Mouse (Mus musculus) liver, embryonic 13.5 days (tissue): ENCODE measurements around the gene Celf6. TPM values are rescaled to one million over a fixed set of nuclear protein-coding genes. Genes with fewer than 3 reads are reported as not detected.

Experiments
- ATAC-seq: fragments of 200-750 bp; cut with Nextera tagmentation; 2 replicates; pipeline ENCODE4 v1.8.0; 2017; ENCODE audit warnings: low read depth, mild to moderate bottlenecking, moderate number of reproducible peaks, moderate library complexity
- DNase-seq: peaks from one replicate; pipeline ENCODE4 v3.0.0; 2022
- H3K27ac ChIP-seq: fragments of 300-500 bp; sonication (generic); 2 replicates; pipeline ENCODE4 v1.5.1; 2015; ENCODE audit warnings: moderate library complexity, mild to moderate bottlenecking, inconsistent platforms
- H3K27me3 ChIP-seq: fragments of 300-500 bp; sonication (generic); 2 replicates; pipeline ENCODE4 v1.6.1; 2015; ENCODE audit warnings: mild to moderate bottlenecking, inconsistent platforms
- H3K36me3 ChIP-seq: fragments of 300-500 bp; sonication (generic); 2 replicates; pipeline ENCODE4 v1.6.1; 2015; ENCODE audit warnings: mild to moderate bottlenecking, inconsistent platforms
- H3K4me1 ChIP-seq: fragments of 300-500 bp; sonication (generic); replicated peaks from 2 replicates; pipeline ENCODE4 v1.6.1; 2015; ENCODE audit warnings: inconsistent platforms
- H3K4me2 ChIP-seq: fragments of 300-500 bp; sonication (generic); 2 replicates; pipeline ENCODE4 v1.6.1; 2015; ENCODE audit warnings: inconsistent platforms, mild to moderate bottlenecking, moderate library complexity
- H3K4me3 ChIP-seq: fragments of 300-500 bp; sonication (generic); replicated peaks from 2 replicates; pipeline ENCODE4 v1.5.1; 2015; ENCODE audit warnings: mild to moderate bottlenecking, inconsistent platforms
- H3K9ac ChIP-seq: fragments of 300-500 bp; sonication (generic); 2 replicates; pipeline ENCODE4 v1.6.1; 2015; ENCODE audit warnings: mild to moderate bottlenecking, inconsistent platforms
- H3K9me3 ChIP-seq: fragments of 300-500 bp; sonication (generic); replicated peaks from 2 replicates; pipeline ENCODE4 v1.6.1; 2016; ENCODE audit warnings: inconsistent platforms
- WGBS: fragments of 180-500 bp; shearing (Covaris S2); methylation state at CpG from one replicate; pipeline ENCODE4 v1.1.7; 2015; ENCODE audit not compliant: insufficient replicate concordance; 5-methylcytosine and 5-hydroxymethylcytosine counted together
- polyA plus RNA-seq: library from polyadenylated mRNA; unstranded; fragments of >200 nt; fragmentation: Nextera tagmentation; extraction: Ambion mirVana; gene quantifications from 2 replicates; pipeline ENCODE4 v1.2.1, GENCODE M21; 2015

Gene Celf6
- polyA plus RNA-seq, 1 experiment from 2014 or later = 0.12 TPM

DNA sequence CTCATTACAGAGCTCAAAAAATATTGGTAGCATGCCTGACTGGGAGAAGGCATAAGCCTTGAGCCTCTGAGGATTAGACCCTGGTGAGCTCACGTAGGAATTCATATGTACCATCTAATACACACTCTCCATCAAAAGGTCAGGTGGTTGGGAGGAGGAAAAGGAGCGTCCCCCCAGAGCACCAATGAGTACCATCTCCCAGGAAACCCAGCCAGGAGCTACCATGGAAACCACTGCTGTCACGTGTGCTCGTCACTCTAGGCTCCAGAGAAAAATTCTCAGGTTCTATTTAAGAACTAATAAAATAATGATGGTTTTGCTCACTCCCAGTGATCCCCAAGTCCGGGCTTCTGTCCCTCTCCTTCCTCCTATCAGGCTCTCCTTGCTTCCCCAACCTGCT is 10.5 kb downstream of the Celf6 start:
- Histone ChIP-seq H3K4me3 (no peak overlapping the region), H3K4me1 (no peaks in the 10 kb centered on the region), H3K27me3 (peaks cover 90% of the 10 kb centered on the region), H3K4me2 (no peak overlapping the region), H3K9ac (no peak overlapping the region), H3K36me3 (no peaks in the 10 kb centered on the region), H3K9me3 (no peaks in the 10 kb centered on the region), H3K27ac (no peak overlapping the region)
- no peak for DNase-seq
- ATAC-seq = no peak
- 45% methylated on average over 5 of the region's 5 CpGs for WGBS

DNA sequence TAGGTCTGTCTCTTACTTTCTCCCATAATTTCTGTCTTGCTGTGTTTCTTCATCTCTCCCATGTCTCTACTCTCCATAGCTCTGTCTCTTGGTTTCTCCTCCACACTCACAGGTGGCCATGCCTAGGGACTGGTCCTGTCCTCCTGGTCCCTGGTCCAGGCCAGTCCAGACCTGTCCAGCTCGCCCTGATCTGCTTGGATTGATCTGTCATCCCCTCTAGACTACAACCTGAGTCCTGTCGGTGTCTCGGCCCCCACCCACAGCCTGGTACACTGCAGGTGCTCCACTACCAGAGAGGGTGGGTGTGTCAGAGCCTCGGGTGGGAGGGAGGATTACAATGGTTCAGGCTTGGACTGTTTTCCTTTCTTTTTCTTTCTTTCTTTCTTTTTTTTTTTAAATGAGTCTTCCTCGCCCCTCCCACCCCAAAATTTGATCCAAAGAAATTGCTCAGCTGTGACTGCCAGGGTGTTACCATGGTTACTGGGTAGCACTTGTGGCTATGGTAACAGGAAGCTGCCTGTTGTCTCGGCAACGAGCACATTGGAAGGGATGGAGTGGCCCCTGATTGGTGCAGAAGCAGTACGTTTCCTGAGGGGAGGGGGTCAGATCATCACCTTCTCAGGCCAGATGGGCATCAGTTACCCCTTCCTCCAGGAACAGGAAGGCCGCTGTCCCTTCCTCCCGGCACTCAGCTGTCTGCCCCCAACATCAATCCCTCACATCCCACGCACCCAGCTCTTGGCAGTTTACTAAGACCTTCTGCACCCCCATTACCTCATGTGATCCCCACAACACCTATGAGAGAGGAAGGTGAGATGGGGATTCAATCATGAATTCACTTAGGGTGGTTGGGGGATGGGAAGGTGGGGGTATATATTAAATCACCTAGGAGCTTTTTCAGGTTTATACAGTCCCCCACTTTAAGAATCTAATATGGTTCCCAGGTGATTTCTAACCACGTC is 11.3 kb downstream of the Celf6 start:
- no peak overlapping the region for H3K4me2 ChIP-seq
- ATAC-seq (no peak), DNase-seq (no peak)
- H3K9ac ChIP-seq = no peak overlapping the region
- no peak overlapping the region for H3K27ac ChIP-seq
- no peaks in the 10 kb centered on the region for H3K4me1 ChIP-seq
- no peaks in the 10 kb centered on the region for H3K36me3 ChIP-seq
- H3K27me3 ChIP-seq = peaks cover 83% of the 10 kb centered on the region
- 34% methylated on average over 12 of the region's 12 CpGs for WGBS
- no peaks in the 10 kb centered on the region for H3K9me3 ChIP-seq
- H3K4me3 ChIP-seq = no peak overlapping the region

DNA sequence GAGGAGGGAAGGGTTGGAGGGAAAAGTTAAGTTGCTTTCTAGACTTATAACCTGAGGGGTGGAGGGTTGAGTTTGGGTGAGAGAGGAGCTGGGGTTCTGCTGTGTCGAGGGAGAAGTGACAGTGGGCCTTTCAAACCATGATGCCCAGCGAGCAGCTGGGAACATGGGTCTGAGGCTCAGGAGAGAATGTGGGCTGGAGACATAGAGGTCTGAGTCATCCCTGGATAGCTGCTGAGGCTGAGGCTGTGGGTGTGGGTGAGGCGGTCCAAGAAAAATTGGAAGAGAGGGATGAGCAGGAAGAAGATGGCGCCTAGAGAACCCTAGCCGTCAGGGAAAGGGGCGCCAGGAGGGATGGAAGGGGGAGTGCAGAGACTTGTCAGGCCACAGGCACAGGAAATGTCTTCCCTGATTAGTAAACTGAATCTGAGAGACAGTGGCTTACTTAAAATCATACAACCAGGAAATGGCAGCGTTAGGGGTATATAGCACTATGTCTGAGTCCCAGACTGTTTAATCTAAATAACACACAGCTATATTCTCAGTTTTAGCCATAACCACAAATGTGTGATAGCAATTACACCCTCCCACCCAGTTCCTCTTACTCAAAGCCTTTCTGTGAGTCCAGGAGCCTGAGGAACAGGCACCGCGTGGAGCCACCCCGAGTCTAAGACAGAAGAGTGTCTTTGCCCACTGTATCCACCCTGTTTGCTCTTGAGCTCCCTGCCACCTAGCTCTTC is 12.2 kb downstream of the Celf6 start:
- Histone ChIP-seq H3K27me3 (peaks cover 74% of the 10 kb centered on the region), H3K9me3 (no peaks in the 10 kb centered on the region), H3K4me1 (no peaks in the 10 kb centered on the region), H3K4me2 (no peak overlapping the region), H3K27ac (no peak overlapping the region), H3K36me3 (no peaks in the 10 kb centered on the region), H3K9ac (no peak overlapping the region), H3K4me3 (no peak overlapping the region)
- DNase-seq (no peak), ATAC-seq (no peak)
- WGBS = 33% methylated on average over 10 of the region's 10 CpGs

DNA sequence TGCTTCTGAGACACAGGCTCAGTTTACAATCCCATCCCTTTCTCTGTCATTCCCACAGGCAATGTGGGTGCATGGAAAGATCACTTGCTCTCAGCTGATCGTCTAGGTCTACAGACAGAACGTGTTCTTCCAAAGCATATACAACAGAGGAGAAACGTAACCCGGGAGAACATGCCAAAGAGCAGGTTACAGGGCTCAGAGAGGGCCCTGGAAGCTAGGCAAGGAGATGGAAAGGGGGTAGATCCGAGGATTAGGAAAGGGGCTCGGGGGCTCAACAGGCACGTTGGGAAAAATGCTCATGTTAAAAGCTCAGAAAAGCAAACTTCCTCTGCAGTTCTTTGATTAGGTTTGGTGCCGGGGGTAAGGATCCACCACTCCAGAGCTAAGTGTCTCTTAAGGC is 23.9 kb downstream of the Celf6 start:
- peaks cover 70% of the 10 kb centered on the region for H3K27me3 ChIP-seq

DNA sequence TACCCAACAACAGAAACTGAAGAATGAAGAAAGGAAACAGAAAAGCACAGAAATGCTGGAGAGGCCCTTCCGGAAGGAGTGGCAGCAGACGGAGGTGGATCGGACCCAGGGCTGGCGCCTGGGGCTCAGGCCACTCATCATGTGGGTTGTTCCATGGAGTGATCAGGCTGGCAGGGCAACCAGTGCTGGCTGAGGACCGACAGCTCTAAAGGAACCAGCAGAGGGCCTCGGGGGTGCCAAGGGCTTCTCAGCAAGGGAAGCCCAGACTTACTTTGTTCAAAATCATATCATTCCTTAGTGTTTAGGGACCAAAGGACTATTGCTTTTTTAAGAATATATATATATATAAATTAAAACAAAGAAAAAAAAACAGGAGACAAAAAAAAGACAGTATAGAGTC is 28.2 kb downstream of the Celf6 start:
- H3K27ac ChIP-seq = no peak overlapping the region
- no peaks in the 10 kb centered on the region for H3K4me1 ChIP-seq
- WGBS = 51% methylated on average over 6 of the region's 6 CpGs
- H3K4me3 ChIP-seq = no peak overlapping the region
- ATAC-seq (no peak), DNase-seq (no peak)
- H3K36me3 ChIP-seq = no peaks in the 10 kb centered on the region
- no peak overlapping the region for H3K4me2 ChIP-seq
- peaks cover 57% of the 10 kb centered on the region for H3K27me3 ChIP-seq
- no peak overlapping the region for H3K9ac ChIP-seq
- H3K9me3 ChIP-seq = no peaks in the 10 kb centered on the region

More for the DNA sequence above, 23.9 kb downstream of the Celf6 start:
- Histone ChIP-seq H3K27ac (no peak overlapping the region), H3K4me2 (no peak overlapping the region), H3K9ac (no peak overlapping the region), H3K4me3 (no peak overlapping the region), H3K4me1 (no peaks in the 10 kb centered on the region), H3K9me3 (no peaks in the 10 kb centered on the region), H3K36me3 (no peaks in the 10 kb centered on the region)
- no peak for ATAC-seq
- DNase-seq = no peak
- 52% methylated on average over 8 of the region's 8 CpGs for WGBS

DNA sequence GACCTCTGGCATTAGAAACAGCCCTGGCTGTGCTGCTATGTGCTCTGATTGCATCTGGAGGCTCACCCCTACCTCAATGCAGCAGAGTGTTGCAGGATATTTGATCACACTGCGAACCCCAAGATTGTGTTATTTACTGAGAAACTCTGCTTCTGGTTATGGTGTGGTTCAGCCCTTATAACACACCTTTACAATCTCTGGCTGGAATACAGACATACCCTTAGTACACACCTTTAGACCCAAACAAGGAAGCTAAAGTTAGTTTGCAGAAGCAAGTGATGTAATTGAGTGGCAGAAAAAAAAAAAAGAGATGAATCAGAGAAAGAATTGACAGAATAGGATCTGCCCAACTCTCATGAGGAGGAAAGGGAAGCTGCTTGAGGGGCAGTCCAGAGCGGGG is 33.2 kb downstream of the Celf6 start:
- WGBS = 54% methylated on average over 2 of the region's 2 CpGs
- no peak for ATAC-seq
- no peak overlapping the region for H3K9ac ChIP-seq
- H3K27ac ChIP-seq = no peak overlapping the region
- no peak overlapping the region for H3K4me2 ChIP-seq
- H3K4me3 ChIP-seq = no peak overlapping the region
- peaks cover 24% of the 10 kb centered on the region for H3K27me3 ChIP-seq
- DNase-seq = no peak
- H3K4me1 ChIP-seq = peaks cover under 1% of the 10 kb centered on the region; the same call in 1 of the 2 replicates
- H3K9me3 ChIP-seq = no peaks in the 10 kb centered on the region
- no peaks in the 10 kb centered on the region for H3K36me3 ChIP-seq

DNA sequence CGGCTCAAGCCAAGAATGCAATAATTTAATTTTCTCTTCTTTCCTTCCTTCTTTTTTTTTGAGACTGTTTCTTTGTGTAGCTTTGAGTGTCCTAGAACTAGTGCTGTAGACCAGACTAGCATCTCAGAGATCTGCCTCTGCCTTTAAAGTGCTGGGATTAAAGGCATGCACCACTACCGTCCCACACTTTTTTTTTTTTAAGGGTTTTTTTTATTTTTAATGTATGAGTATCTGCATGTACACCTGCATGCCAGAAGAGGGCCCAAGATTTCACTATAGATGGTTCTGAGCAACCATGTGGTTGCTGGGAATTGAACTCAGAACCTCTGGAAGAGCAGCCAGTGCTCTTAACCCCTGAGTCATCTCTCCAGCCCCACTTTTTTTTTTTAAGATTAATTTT is 38.1 kb downstream of the Celf6 start:
- no peak for ATAC-seq
- Histone ChIP-seq H3K9ac (no peak overlapping the region), H3K27ac (no peak overlapping the region), H3K4me1 (peaks cover 17% of the 10 kb centered on the region), H3K9me3 (no peaks in the 10 kb centered on the region), H3K4me3 (no peak overlapping the region), H3K27me3 (peaks cover 11% of the 10 kb centered on the region; the same call in 1 of the 2 replicates), H3K36me3 (no peaks in the 10 kb centered on the region), H3K4me2 (0 out of 2 replicates have a peak overlapping the region, but pooled peaks have one; percentile 93)
- no peak for DNase-seq
- WGBS = 73% methylated on average over 2 of the region's 2 CpGs

DNA sequence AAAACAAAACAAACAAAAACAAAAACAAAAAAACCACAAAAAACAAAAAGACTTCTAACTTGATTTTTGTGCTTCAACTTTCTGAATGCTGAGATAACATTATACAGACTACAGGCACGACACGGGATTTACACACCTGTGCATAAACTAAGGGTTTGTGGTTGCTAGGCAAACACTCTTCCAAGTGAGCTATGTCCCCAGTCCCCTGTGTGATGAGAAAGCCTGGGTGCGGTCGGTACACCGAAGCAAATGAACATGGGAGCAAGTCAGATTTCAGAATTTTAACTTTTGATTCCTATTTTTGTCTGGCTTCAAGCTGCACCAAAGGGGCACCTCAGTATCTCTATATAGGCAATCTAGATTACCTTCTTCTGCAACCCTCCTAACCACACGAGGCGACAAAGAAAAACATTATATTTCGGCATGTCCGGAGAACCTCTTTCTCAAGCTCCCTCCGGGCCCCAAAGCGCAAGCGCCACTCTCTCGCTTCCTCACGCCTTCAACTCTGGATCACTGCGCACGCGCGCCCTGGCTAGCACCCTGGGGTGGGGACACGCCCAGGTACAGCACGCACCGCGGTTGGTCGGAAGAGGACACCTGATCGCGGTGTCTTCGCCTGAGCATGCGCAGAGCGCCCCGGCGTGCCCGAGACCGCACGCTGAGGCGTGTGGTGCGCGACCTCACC is 39.0 kb downstream of the Celf6 start, which contains the start of gene Parp6:
Parp6 (plus strand) TSS at position 663 of the 685 bp plus-strand sequence.
- no peaks in the 10 kb centered on the region for H3K9me3 ChIP-seq
- peak within 1 kb of the TSS; percentile 85 for H3K9ac ChIP-seq
- WGBS = under 1% methylated on average over 36 of the region's 36 CpGs

DNA sequence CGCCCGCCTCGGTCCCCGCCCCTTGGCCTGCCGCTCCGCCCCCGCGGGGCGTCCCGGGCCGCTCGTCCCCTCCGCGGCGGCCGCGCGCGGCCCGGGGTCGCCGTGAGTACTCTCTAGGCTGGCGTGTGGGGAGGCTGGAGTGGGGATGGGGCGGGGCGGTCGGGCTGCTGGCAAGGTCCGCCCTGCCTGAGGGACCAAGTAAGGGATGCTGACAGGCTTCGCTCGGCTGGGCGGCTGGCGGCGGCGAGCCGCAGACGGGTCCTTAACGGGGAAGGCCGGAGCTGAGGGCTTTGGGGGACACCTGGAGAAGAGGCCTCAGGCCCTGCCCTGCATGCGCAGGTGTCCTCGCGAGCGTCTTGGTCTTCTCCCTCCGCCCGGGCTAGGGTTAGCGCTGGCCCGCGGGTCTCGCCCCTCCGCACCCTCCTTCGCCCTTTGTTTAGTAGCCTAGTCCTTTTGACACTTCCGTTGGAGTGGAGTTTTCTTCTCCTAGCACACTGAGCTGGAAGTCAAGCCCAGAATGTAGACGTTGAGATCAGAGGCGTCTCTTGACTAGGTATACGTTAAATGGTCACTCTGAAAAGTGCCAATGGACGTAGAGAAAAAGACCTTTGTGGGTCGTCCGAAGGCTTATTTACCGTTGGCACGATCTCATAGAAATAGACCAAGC is 39.7 kb downstream of the Celf6 start:
- Histone ChIP-seq H3K4me3 (peak overlapping the region; percentile 77), H3K9me3 (no peaks in the 10 kb centered on the region), H3K27ac (peak overlapping the region; percentile 47; the same call in 1 of the 2 replicates), H3K36me3 (no peaks in the 10 kb centered on the region), H3K4me1 (peaks cover 17% of the 10 kb centered on the region), H3K4me2 (peak overlapping the region; percentile 93), H3K9ac (peak overlapping the region; percentile 85), H3K27me3 (peaks cover 7% of the 10 kb centered on the region; the same call in 1 of the 2 replicates)
- ATAC-seq (peak; percentile 30), DNase-seq (no peak)
- WGBS = under 1% methylated on average over 48 of the region's 58 CpGs

More for the DNA sequence above, 39.0 kb downstream of the Celf6 start, which contains the start of gene Parp6:
- DNase-seq = peak; percentile 99
- ATAC-seq = peak; percentile 100
- peak within 1 kb of the TSS; percentile 56; the same call in 1 of the 2 replicates for H3K27ac ChIP-seq
- H3K36me3 ChIP-seq = no peaks in the 10 kb centered on the region
- peak within 1 kb of the TSS; percentile 77 for H3K4me3 ChIP-seq
- H3K4me1 ChIP-seq = peaks cover 17% of the 10 kb centered on the region
- peaks cover 11% of the 10 kb centered on the region; the same call in 1 of the 2 replicates for H3K27me3 ChIP-seq
- H3K4me2 ChIP-seq = peak within 1 kb of the TSS; percentile 93

DNA sequence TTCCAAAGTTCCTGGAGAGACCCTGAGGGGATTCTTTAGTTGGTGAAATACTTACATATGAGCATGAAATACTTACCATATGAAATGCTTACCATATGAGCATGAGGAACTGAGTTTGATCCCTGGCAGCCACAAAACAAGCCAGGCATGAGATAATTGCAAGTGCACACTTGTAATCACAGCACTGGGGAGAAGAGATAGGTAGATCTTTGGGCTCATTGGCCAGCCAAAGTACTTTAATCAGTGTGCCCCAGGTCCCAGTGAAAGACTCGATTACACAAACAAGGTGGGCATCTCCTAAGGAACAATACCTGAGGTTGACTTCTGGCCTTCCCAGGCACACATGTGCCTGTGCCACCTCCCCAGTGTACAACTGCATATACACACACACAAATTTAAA is 60.7 kb downstream of the Celf6 start:
- 37% methylated on average over 1 of the region's 1 CpGs for WGBS
- peaks cover 12% of the 10 kb centered on the region for H3K4me1 ChIP-seq
- no peaks in the 10 kb centered on the region for H3K27me3 ChIP-seq
- H3K9me3 ChIP-seq = no peaks in the 10 kb centered on the region
- H3K4me3 ChIP-seq = no peak overlapping the region
- peak; percentile 67; the same call in 1 of the 2 replicates for ATAC-seq
- peaks cover 14% of the 10 kb centered on the region; the same call in 1 of the 2 replicates for H3K36me3 ChIP-seq
- no peak overlapping the region for H3K27ac ChIP-seq
- peak; percentile 28 for DNase-seq
- no peak overlapping the region for H3K9ac ChIP-seq
- H3K4me2 ChIP-seq = no peak overlapping the region
